Mouse (Mus musculus) heart, embryonic 13.5 days (tissue): ENCODE results near the gene Chmp4b. TPM values are rescaled to one million over a fixed set of nuclear protein-coding genes. Genes with fewer than 3 reads are reported as not detected.

ENCODE experiments used
- ATAC-seq: fragments of 200-750 bp; cut with Nextera tagmentation; 2 replicates; pipeline ENCODE4 v1.8.0; 2017; ENCODE audit warnings: moderate TSS enrichment; ENCODE audit not compliant: insufficient number of reproducible peaks, low FRiP score, low TSS enrichment; ENCODE audit errors: extremely low read depth
- H3K27ac ChIP-seq: fragments of 300-500 bp; sonication (generic); replicated peaks from 2 replicates; pipeline ENCODE4 v1.5.1; 2015; ENCODE audit warnings: moderate library complexity, mild to moderate bottlenecking, inconsistent platforms
- H3K27me3 ChIP-seq: fragments of 300-500 bp; sonication (generic); replicated peaks from 2 replicates; pipeline ENCODE4 v1.6.1; 2015; ENCODE audit warnings: mild to moderate bottlenecking, inconsistent platforms
- H3K36me3 ChIP-seq: fragments of 300-500 bp; sonication (generic); 2 replicates; pipeline ENCODE4 v1.6.1; 2015; ENCODE audit warnings: mild to moderate bottlenecking, inconsistent platforms
- H3K4me1 ChIP-seq: fragments of 300-500 bp; sonication (generic); 2 replicates; pipeline ENCODE4 v1.6.1; 2015; ENCODE audit warnings: inconsistent platforms
- H3K4me2 ChIP-seq: fragments of 300-500 bp; sonication (generic); 2 replicates; pipeline ENCODE4 v1.6.1; 2015; ENCODE audit warnings: inconsistent platforms, mild to moderate bottlenecking, moderate library complexity
- H3K4me3 ChIP-seq: fragments of 300-500 bp; sonication (generic); 2 replicates; pipeline ENCODE4 v1.5.1; 2015; ENCODE audit warnings: moderate library complexity, mild to moderate bottlenecking, inconsistent platforms
- H3K9ac ChIP-seq: fragments of 300-500 bp; sonication (generic); 2 replicates; pipeline ENCODE4 v1.6.1; 2015; ENCODE audit warnings: inconsistent platforms, mild to moderate bottlenecking, moderate library complexity
- H3K9me3 ChIP-seq: fragments of 300-500 bp; sonication (generic); 2 replicates; pipeline ENCODE4 v1.6.1; 2016; ENCODE audit warnings: inconsistent platforms
- WGBS: fragments of 180-500 bp; shearing (Covaris S2); methylation state at CpG from one replicate; pipeline ENCODE4 v1.1.7; 2015; ENCODE audit warnings: mixed read lengths; 5-methylcytosine and 5-hydroxymethylcytosine counted together
- polyA plus RNA-seq: library from polyadenylated mRNA; unstranded; fragments of >200 nt; fragmentation: Nextera tagmentation; extraction: Ambion mirVana; gene quantifications from 2 replicates; pipeline ENCODE4 v1.2.1, GENCODE M21; 2015

Gene Chmp4b
- polyA plus RNA-seq, 1 experiment from 2014 or later: 22.3 TPM

- Histone ChIP-seq H3K4me2 (no peak overlapping the region), H3K27me3 (no peaks in the 10 kb centered on the region), H3K4me3 (no peak overlapping the region), H3K27ac (no peak overlapping the region), H3K36me3 (peaks cover 31% of the 10 kb centered on the region), H3K9me3 (peaks cover 5% of the 10 kb centered on the region; the same call in 1 of the 2 replicates), H3K4me1 (no peaks in the 10 kb centered on the region), H3K9ac (no peak overlapping the region)
- no peak for ATAC-seq
- WGBS: 69% methylated on average over 5 of the region's 5 CpGs
Observed at GRCm38 (mm10) chr2:154621684-154622083, 29.8 kb upstream of the Chmp4b start.

GRCm38 (mm10) chr2:154624137-154624536, 27.4 kb upstream of the Chmp4b start:
- no peak for ATAC-seq
- no peak overlapping the region for H3K4me3 ChIP-seq

GRCm38 (mm10) chr2:154630531-154630930, 21.0 kb upstream of the Chmp4b start:
- H3K4me2 ChIP-seq: no peak overlapping the region
- no peaks in the 10 kb centered on the region for H3K27me3 ChIP-seq
- H3K9me3 ChIP-seq: no peaks in the 10 kb centered on the region
- no peak overlapping the region for H3K4me3 ChIP-seq
- no peak overlapping the region for H3K27ac ChIP-seq
- 71% methylated on average over 5 of the region's 5 CpGs for WGBS
- ATAC-seq: no peak
- peaks cover 49% of the 10 kb centered on the region for H3K36me3 ChIP-seq
- no peaks in the 10 kb centered on the region for H3K4me1 ChIP-seq
- H3K9ac ChIP-seq: no peak overlapping the region

More at GRCm38 (mm10) chr2:154624137-154624536, 27.4 kb upstream of the Chmp4b start:
- H3K4me1 ChIP-seq: no peaks in the 10 kb centered on the region
- H3K4me2 ChIP-seq: no peak overlapping the region
- no peak overlapping the region for H3K27ac ChIP-seq
- peaks cover 5% of the 10 kb centered on the region; the same call in 1 of the 2 replicates for H3K9me3 ChIP-seq
- peaks cover 37% of the 10 kb centered on the region for H3K36me3 ChIP-seq
- H3K27me3 ChIP-seq: no peaks in the 10 kb centered on the region
- H3K9ac ChIP-seq: no peak overlapping the region

- H3K9me3 ChIP-seq: no peaks in the 10 kb centered on the region
- peaks cover 56% of the 10 kb centered on the region for H3K36me3 ChIP-seq
- H3K4me2 ChIP-seq: peak overlapping the region; percentile 43
- 0 out of 2 replicates have a peak overlapping the region, but pooled peaks have one; percentile 8 for H3K4me3 ChIP-seq
- H3K27me3 ChIP-seq: no peaks in the 10 kb centered on the region
- ATAC-seq: no peak
- H3K27ac ChIP-seq: peak overlapping the region; percentile 34
- 76% methylated on average over 16 of the region's 16 CpGs for WGBS
- H3K4me1 ChIP-seq: no peaks in the 10 kb centered on the region
- no peak overlapping the region for H3K9ac ChIP-seq
Observed at GRCm38 (mm10) chr2:154632203-154632780, 19.2 kb upstream of the Chmp4b start.

GRCm38 (mm10) chr2:154633039-154633742, 18.3 kb upstream of the Chmp4b start:
- no peaks in the 10 kb centered on the region for H3K27me3 ChIP-seq
- no peaks in the 10 kb centered on the region for H3K4me1 ChIP-seq
- no peak overlapping the region for H3K27ac ChIP-seq
- peak overlapping the region; percentile 25; the same call in 1 of the 2 replicates for H3K4me2 ChIP-seq
- no peak for ATAC-seq
- H3K4me3 ChIP-seq: no peak overlapping the region
- peaks cover 65% of the 10 kb centered on the region for H3K36me3 ChIP-seq
- H3K9me3 ChIP-seq: peaks cover 3% of the 10 kb centered on the region
- 85% methylated on average over 5 of the region's 5 CpGs for WGBS
- H3K9ac ChIP-seq: no peak overlapping the region

- Histone ChIP-seq H3K27ac (no peak overlapping the region), H3K9me3 (peaks cover 8% of the 10 kb centered on the region), H3K36me3 (peaks cover 65% of the 10 kb centered on the region), H3K4me2 (peak overlapping the region; percentile 13; the same call in 1 of the 2 replicates), H3K9ac (no peak overlapping the region), H3K4me1 (no peaks in the 10 kb centered on the region), H3K4me3 (no peak overlapping the region), H3K27me3 (no peaks in the 10 kb centered on the region)
- ATAC-seq: no peak
- WGBS: 82% methylated on average over 9 of the region's 9 CpGs
Observed at GRCm38 (mm10) chr2:154633876-154634644, 17.4 kb upstream of the Chmp4b start.

- H3K36me3 ChIP-seq: peaks cover 64% of the 10 kb centered on the region
- H3K27me3 ChIP-seq: no peaks in the 10 kb centered on the region
- H3K27ac ChIP-seq: no peak overlapping the region
- no peaks in the 10 kb centered on the region for H3K4me1 ChIP-seq
- no peak overlapping the region for H3K4me2 ChIP-seq
- peaks cover 8% of the 10 kb centered on the region for H3K9me3 ChIP-seq
- H3K9ac ChIP-seq: no peak overlapping the region
- no peak for ATAC-seq
- H3K4me3 ChIP-seq: no peak overlapping the region
- 81% methylated on average over 2 of the region's 2 CpGs for WGBS
Observed at GRCm38 (mm10) chr2:154635826-154636225, 15.7 kb upstream of the Chmp4b start.

GRCm38 (mm10) chr2:154638521-154638920, 13.0 kb upstream of the Chmp4b start:
- H3K9ac ChIP-seq: no peak overlapping the region

GRCm38 (mm10) chr2:154639115-154639514, 12.4 kb upstream of the Chmp4b start:
- 89% methylated on average over 4 of the region's 4 CpGs for WGBS
- Histone ChIP-seq H3K4me3 (no peak overlapping the region), H3K4me1 (peaks cover 7% of the 10 kb centered on the region), H3K27ac (no peak overlapping the region), H3K27me3 (no peaks in the 10 kb centered on the region), H3K36me3 (peaks cover 74% of the 10 kb centered on the region), H3K4me2 (no peak overlapping the region), H3K9me3 (peaks cover 8% of the 10 kb centered on the region), H3K9ac (no peak overlapping the region)
- ATAC-seq: no peak

More at GRCm38 (mm10) chr2:154638521-154638920, 13.0 kb upstream of the Chmp4b start:
- Histone ChIP-seq H3K9me3 (peaks cover 8% of the 10 kb centered on the region), H3K27ac (no peak overlapping the region), H3K4me2 (no peak overlapping the region), H3K36me3 (peaks cover 68% of the 10 kb centered on the region), H3K4me1 (peaks cover 7% of the 10 kb centered on the region), H3K4me3 (no peak overlapping the region), H3K27me3 (no peaks in the 10 kb centered on the region)
- WGBS: 88% methylated on average over 3 of the region's 3 CpGs
- ATAC-seq: no peak

GRCm38 (mm10) chr2:154641176-154641575, 10.3 kb upstream of the Chmp4b start:
- no peak overlapping the region for H3K4me2 ChIP-seq
- peaks cover 7% of the 10 kb centered on the region for H3K4me1 ChIP-seq
- H3K9me3 ChIP-seq: peaks cover 8% of the 10 kb centered on the region
- no peak overlapping the region for H3K9ac ChIP-seq
- no peak for ATAC-seq
- no peaks in the 10 kb centered on the region for H3K27me3 ChIP-seq
- no peak overlapping the region for H3K4me3 ChIP-seq
- WGBS: 77% methylated on average over 8 of the region's 8 CpGs
- H3K27ac ChIP-seq: no peak overlapping the region
- peaks cover 73% of the 10 kb centered on the region for H3K36me3 ChIP-seq

- Histone ChIP-seq H3K9me3 (peaks cover 8% of the 10 kb centered on the region), H3K4me1 (peaks cover 7% of the 10 kb centered on the region), H3K9ac (no peak overlapping the region), H3K36me3 (peaks cover 73% of the 10 kb centered on the region), H3K27ac (no peak overlapping the region), H3K4me2 (no peak overlapping the region), H3K4me3 (no peak overlapping the region), H3K27me3 (no peaks in the 10 kb centered on the region)
- no peak for ATAC-seq
- 93% methylated on average over 9 of the region's 9 CpGs for WGBS
Observed at GRCm38 (mm10) chr2:154642005-154642459, 9.5 kb upstream of the Chmp4b start.
